Mouse (Mus musculus) small intestine, adult 2 months (tissue): ENCODE measurements around the gene Satb2. TPM values are rescaled to one million over a fixed set of nuclear protein-coding genes. Genes with fewer than 3 reads are reported as not detected.

ENCODE experiments used
- H3K27ac ChIP-seq: fragments of 200-500 bp; 2 replicates; pipeline ENCODE4 v1.5.1; 2012; ENCODE audit warnings: low read depth, low read length, control low read depth, inconsistent platforms; ENCODE audit not compliant: insufficient read depth
- H3K27me3 ChIP-seq: fragments of 200-500 bp; 2 replicates; pipeline ENCODE4 v1.6.1; 2012; ENCODE audit warnings: mild to moderate bottlenecking, moderate library complexity, low read length, inconsistent platforms; ENCODE audit not compliant: control insufficient read depth, insufficient read depth
- H3K36me3 ChIP-seq: fragments of 200-500 bp; 2 replicates; pipeline ENCODE4 v1.6.1; 2012; ENCODE audit warnings: mild to moderate bottlenecking, low read length, control low read depth, inconsistent platforms; ENCODE audit not compliant: control insufficient read depth, insufficient read depth
- H3K4me1 ChIP-seq: fragments of 200-500 bp; 2 replicates; pipeline ENCODE4 v1.6.1; 2012; ENCODE audit warnings: low read length, inconsistent platforms, mixed read lengths; ENCODE audit not compliant: control insufficient read depth, insufficient read depth, insufficient read length
- H3K4me3 ChIP-seq: fragments of 200-500 bp; 2 replicates; pipeline ENCODE4 v1.5.1; 2012; ENCODE audit warnings: low read depth, mild to moderate bottlenecking, control low read depth, inconsistent platforms, low read length, moderate library complexity
- CTCF ChIP-seq: fragments of 200-500 bp; IDR thresholded peaks from 2 replicates; pipeline ENCODE4 v1.5.1; 2012; ENCODE audit warnings: low read depth, mild to moderate bottlenecking, control low read depth, inconsistent platforms, low read length, moderate library complexity, mixed read lengths; ENCODE audit not compliant: insufficient replicate concordance, insufficient read length; ENCODE audit errors: extremely low read depth
- POLR2A ChIP-seq: fragments of 200-500 bp; IDR thresholded peaks from 2 replicates; pipeline ENCODE4 v1.6.1; 2012; ENCODE audit warnings: low read depth, mild to moderate bottlenecking, control low read depth, inconsistent platforms, low read length, moderate library complexity
- WGBS: fragments of 180-500 bp; shearing (Covaris S2); methylation state at CpG from one replicate; pipeline ENCODE4 v1.1.7; 2018; 5-methylcytosine and 5-hydroxymethylcytosine counted together
- polyA plus RNA-seq: library from polyadenylated mRNA; depleted of rRNA; stranded (reverse); fragments of >200 nt; gene quantifications from 2 replicates; pipeline ENCODE4 v1.2.3, GENCODE M21; 2012

The Satb2 gene
- polyA plus RNA-seq, 1 experiment, result 5.2 TPM

GRCm38 (mm10) chr1:56838901-56839300 is 139.5 kb downstream of the Satb2 start:
- WGBS, result 47% methylated on average over 1 of the region's 1 CpGs
- TF ChIP-seq POLR2A, result no peak
- Histone ChIP-seq H3K27ac (no peak overlapping the region), H3K4me1 (no peaks in the 10 kb centered on the region), H3K36me3 (peaks cover 3% of the 10 kb centered on the region; the same call in 1 of the 2 replicates), H3K27me3 (no peaks in the 10 kb centered on the region), H3K4me3 (no peak overlapping the region)

GRCm38 (mm10) chr1:56833984-56834900 is 144.2 kb downstream of the Satb2 start:
- WGBS, result 88% methylated on average over 6 of the region's 6 CpGs
- Histone ChIP-seq H3K4me3 (no peak overlapping the region), H3K4me1 (no peaks in the 10 kb centered on the region), H3K27ac (no peak overlapping the region), H3K27me3 (no peaks in the 10 kb centered on the region), H3K36me3 (peaks cover 4% of the 10 kb centered on the region)
- TF ChIP-seq POLR2A, result no peak
- no peak for TF ChIP-seq CTCF

GRCm38 (mm10) chr1:56833307-56833706 is 145.1 kb downstream of the Satb2 start:
- H3K27ac ChIP-seq, result no peak overlapping the region
- WGBS, result 76% methylated on average over 6 of the region's 6 CpGs
- H3K4me1 ChIP-seq, result no peaks in the 10 kb centered on the region

GRCm38 (mm10) chr1:56832738-56833137 is 145.7 kb downstream of the Satb2 start:
- Histone ChIP-seq H3K36me3 (peaks cover 8% of the 10 kb centered on the region), H3K27ac (no peak overlapping the region), H3K27me3 (no peaks in the 10 kb centered on the region), H3K4me1 (no peaks in the 10 kb centered on the region), H3K4me3 (no peak overlapping the region)
- TF ChIP-seq POLR2A, result no peak
- no peak for TF ChIP-seq CTCF
- WGBS, result 88% methylated on average over 8 of the region's 8 CpGs

More at GRCm38 (mm10) chr1:56833307-56833706, 145.1 kb downstream of the Satb2 start:
- peaks cover 8% of the 10 kb centered on the region for H3K36me3 ChIP-seq
- H3K4me3 ChIP-seq, result no peak overlapping the region
- no peaks in the 10 kb centered on the region for H3K27me3 ChIP-seq
- TF ChIP-seq POLR2A (no peak), CTCF (no peak)

- WGBS, result 85% methylated on average over 5 of the region's 5 CpGs
- no peaks in the 10 kb centered on the region for H3K36me3 ChIP-seq
- no peak overlapping the region for H3K4me3 ChIP-seq
- no peaks in the 10 kb centered on the region for H3K4me1 ChIP-seq
- no peak overlapping the region for H3K27ac ChIP-seq
- H3K27me3 ChIP-seq, result no peaks in the 10 kb centered on the region
- no peak for TF ChIP-seq POLR2A
- no peak for TF ChIP-seq CTCF
These were observed 155.7 kb downstream of the Satb2 start for GRCm38 (mm10) chr1:56822735-56823134.

GRCm38 (mm10) chr1:56822025-56822424 is 156.4 kb downstream of the Satb2 start:
- H3K4me1 ChIP-seq, result no peaks in the 10 kb centered on the region
- H3K4me3 ChIP-seq, result no peak overlapping the region
- no peaks in the 10 kb centered on the region for H3K36me3 ChIP-seq
- no peak overlapping the region for H3K27ac ChIP-seq
- TF ChIP-seq POLR2A (no peak), CTCF (no peak)
- 57% methylated on average over 3 of the region's 3 CpGs for WGBS
- H3K27me3 ChIP-seq, result no peaks in the 10 kb centered on the region

- no peak overlapping the region for H3K4me3 ChIP-seq
- H3K27me3 ChIP-seq, result no peaks in the 10 kb centered on the region
- no peak for TF ChIP-seq POLR2A
- no peak for TF ChIP-seq CTCF
- H3K4me1 ChIP-seq, result no peaks in the 10 kb centered on the region; the same call in 1 of the 2 replicates
- no peaks in the 10 kb centered on the region for H3K36me3 ChIP-seq
- no peak overlapping the region for H3K27ac ChIP-seq
These were observed 164.9 kb downstream of the Satb2 start for GRCm38 (mm10) chr1:56813506-56813905.
